Mouse (Mus musculus) hindbrain, embryonic 15.5 days (tissue): Measurements from ENCODE around the gene Tecpr2. TPM values are rescaled to one million over a fixed set of nuclear protein-coding genes. Genes with fewer than 3 reads are reported as not detected.

Experiments
- ATAC-seq: fragments of 200-750 bp; cut with Nextera tagmentation; 2 replicates; pipeline ENCODE4 v1.8.0; 2017; ENCODE audit warnings: low read depth, moderate number of reproducible peaks, moderate TSS enrichment; ENCODE audit not compliant: low FRiP score
- H3K27ac ChIP-seq: fragments of 300-500 bp; sonication (generic); replicated peaks from 2 replicates; pipeline ENCODE4 v1.5.1; 2015; ENCODE audit warnings: mild to moderate bottlenecking, inconsistent platforms
- H3K27me3 ChIP-seq: fragments of 300-500 bp; sonication (generic); 2 replicates; pipeline ENCODE4 v1.6.1; 2015; ENCODE audit warnings: control low read depth, inconsistent platforms
- H3K36me3 ChIP-seq: fragments of 300-500 bp; sonication (generic); 2 replicates; pipeline ENCODE4 v1.6.1; 2015; ENCODE audit warnings: control low read depth, inconsistent platforms
- H3K4me1 ChIP-seq: fragments of 300-500 bp; sonication (generic); replicated peaks from 2 replicates; pipeline ENCODE4 v1.6.1; 2015; ENCODE audit warnings: control low read depth, inconsistent platforms
- H3K4me2 ChIP-seq: fragments of 300-500 bp; sonication (generic); 2 replicates; pipeline ENCODE4 v1.6.1; 2015; ENCODE audit warnings: moderate library complexity, mild to moderate bottlenecking, inconsistent platforms
- H3K4me3 ChIP-seq: fragments of 300-500 bp; sonication (generic); 2 replicates; pipeline ENCODE4 v1.5.1; 2015; ENCODE audit warnings: mild to moderate bottlenecking, inconsistent platforms
- H3K9ac ChIP-seq: fragments of 300-500 bp; sonication (generic); 2 replicates; pipeline ENCODE4 v1.6.1; 2015; ENCODE audit warnings: inconsistent platforms
- H3K9me3 ChIP-seq: fragments of 300-500 bp; sonication (generic); 2 replicates; pipeline ENCODE4 v1.6.1; 2016; ENCODE audit warnings: control low read depth, inconsistent platforms
- WGBS: fragments of 180-500 bp; shearing (Covaris S2); methylation state at CpG from one replicate; pipeline ENCODE4 v1.1.7; 2015; 5-methylcytosine and 5-hydroxymethylcytosine counted together
- polyA plus RNA-seq: library from polyadenylated mRNA; unstranded; fragments of >200 nt; fragmentation: Nextera tagmentation; extraction: Ambion mirVana; gene quantifications from 2 replicates; pipeline ENCODE4 v1.2.1, GENCODE M21; 2015

Gene Tecpr2
- polyA plus RNA-seq, 1 experiment from 2014 or later: 7.3 TPM

DNA sequence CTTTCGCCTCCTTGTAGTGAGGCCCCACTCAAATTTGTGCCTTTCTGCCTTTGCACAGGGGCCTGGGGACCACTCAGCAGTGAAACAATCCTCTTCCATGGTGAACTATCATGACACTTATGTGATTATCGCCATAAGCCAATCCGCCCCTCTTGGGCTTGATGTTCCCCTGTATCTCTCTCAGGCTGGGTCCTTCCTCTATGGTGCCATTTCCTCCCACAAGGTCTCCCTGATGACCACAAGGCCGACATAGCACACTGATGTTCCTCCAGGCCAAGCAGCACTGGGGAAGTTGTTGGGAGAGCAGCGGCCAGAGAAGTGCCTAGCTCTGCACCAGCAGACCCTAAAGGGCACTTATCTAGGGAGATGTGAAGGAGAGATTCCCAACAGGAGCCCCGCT lies 85.7 kb downstream of the Tecpr2 start:
- Histone ChIP-seq H3K36me3 (peaks cover 18% of the 10 kb centered on the region; the same call in 1 of the 2 replicates), H3K27ac (no peak overlapping the region), H3K9me3 (no peaks in the 10 kb centered on the region), H3K4me2 (no peak overlapping the region), H3K9ac (no peak overlapping the region), H3K4me1 (peaks cover 14% of the 10 kb centered on the region), H3K4me3 (no peak overlapping the region), H3K27me3 (no peaks in the 10 kb centered on the region)
- WGBS: 92% methylated on average over 6 of the region's 6 CpGs
- ATAC-seq: no peak

DNA sequence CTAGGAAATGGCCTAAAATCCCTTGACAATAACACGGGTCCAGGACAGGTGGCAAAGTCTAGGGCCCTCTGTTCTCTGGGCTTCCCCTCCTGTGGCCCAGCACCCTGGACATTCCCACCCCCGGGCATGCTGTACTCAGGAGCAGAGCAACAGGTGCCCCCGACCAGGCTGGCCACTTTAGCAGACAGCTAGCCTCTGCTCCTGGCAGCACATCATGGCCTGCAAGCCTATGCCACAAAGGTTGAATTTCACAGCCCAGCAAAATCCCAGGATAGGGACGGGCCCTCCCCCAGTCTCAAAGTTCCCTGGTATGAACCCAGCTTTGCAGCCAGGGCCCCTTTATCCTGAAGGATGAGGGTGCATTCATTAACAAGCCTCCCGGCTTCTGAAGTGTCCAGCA lies 86.3 kb downstream of the Tecpr2 start:
- Histone ChIP-seq H3K4me3 (no peak overlapping the region), H3K4me2 (no peak overlapping the region), H3K4me1 (peaks cover 14% of the 10 kb centered on the region), H3K36me3 (peaks cover 16% of the 10 kb centered on the region; the same call in 1 of the 2 replicates), H3K9ac (no peak overlapping the region), H3K9me3 (no peaks in the 10 kb centered on the region), H3K27me3 (no peaks in the 10 kb centered on the region), H3K27ac (no peak overlapping the region)
- no peak for ATAC-seq
- WGBS: 89% methylated on average over 5 of the region's 5 CpGs

DNA sequence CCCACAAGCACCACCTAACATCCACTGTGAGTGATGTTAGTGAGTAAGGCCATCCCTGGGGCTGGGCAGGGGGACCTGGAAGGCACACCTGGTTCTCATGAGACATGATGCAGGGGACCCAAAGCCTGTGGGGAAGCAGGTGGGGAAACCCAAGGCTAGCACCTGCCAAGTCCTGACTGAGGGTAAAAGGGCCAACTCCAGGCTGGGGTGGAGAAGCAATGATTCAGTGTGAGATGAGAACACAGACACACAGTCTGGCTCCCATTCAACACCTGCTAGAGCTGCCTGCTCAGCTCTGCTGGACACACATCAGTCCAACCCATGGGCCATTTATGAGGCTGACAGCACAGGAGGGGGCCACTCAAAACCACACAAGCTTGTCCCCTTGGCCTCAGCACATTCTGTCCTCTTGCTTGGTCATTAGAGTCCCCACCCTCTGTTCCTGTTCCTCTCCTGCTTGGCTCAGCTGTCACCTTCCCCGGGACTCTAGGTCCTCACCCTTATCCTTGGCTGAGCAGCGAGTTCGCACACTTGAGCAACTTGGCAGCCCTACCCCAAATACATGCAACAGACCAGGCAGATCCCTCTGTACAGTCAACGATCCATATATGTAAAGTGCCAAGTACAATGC lies 86.9 kb downstream of the Tecpr2 start:
- 93% methylated on average over 4 of the region's 4 CpGs for WGBS
- Histone ChIP-seq H3K27me3 (no peaks in the 10 kb centered on the region), H3K4me2 (no peak overlapping the region), H3K27ac (no peak overlapping the region), H3K4me3 (no peak overlapping the region), H3K9me3 (no peaks in the 10 kb centered on the region), H3K9ac (no peak overlapping the region), H3K4me1 (peaks cover 14% of the 10 kb centered on the region), H3K36me3 (peaks cover 16% of the 10 kb centered on the region; the same call in 1 of the 2 replicates)
- no peak for ATAC-seq

DNA sequence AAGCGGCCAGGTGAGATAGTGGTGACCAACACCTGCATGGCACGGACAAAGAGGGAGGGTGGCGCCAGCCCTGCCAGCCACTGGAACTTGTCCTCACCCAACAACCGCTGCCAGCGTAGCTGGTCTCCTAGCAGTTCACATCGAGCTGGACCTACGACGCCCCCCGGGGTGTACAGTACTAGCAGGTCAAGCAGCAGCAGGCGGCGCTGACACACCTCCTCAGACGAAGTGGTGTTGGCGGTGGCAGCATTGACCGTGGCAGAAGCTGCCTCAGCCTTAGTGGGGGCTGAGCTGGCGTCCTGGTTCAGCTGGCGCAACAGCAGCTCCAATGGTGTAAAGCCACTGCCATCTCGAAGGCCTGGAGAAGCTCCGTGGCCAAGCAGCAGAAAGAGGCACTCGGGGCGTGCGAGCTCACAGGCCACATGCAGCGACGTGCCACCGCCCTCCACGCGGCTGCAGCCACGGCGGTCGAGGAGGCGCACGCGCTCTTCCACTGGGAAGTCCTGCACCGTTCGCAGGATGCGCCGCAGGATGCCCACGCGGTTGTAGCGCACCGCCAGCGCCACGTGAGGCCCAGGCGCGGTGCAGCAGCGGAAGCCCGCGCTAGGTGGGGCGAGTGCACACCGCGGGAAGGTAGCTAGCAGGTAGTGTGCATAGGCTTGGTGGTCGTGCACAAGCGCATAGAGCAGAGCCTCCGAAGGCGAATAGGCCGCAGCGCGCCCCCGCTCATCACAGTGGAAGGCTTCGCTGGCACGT lies 87.7 kb downstream of the Tecpr2 start:
- H3K4me3 ChIP-seq: no peak overlapping the region
- no peak for ATAC-seq
- no peak overlapping the region for H3K4me2 ChIP-seq
- WGBS: 94% methylated on average over 60 of the region's 60 CpGs
- no peak overlapping the region for H3K27ac ChIP-seq
- no peak overlapping the region for H3K9ac ChIP-seq
- H3K36me3 ChIP-seq: peaks cover 16% of the 10 kb centered on the region; the same call in 1 of the 2 replicates
- peaks cover 14% of the 10 kb centered on the region for H3K4me1 ChIP-seq
- H3K9me3 ChIP-seq: no peaks in the 10 kb centered on the region
- H3K27me3 ChIP-seq: no peaks in the 10 kb centered on the region

DNA sequence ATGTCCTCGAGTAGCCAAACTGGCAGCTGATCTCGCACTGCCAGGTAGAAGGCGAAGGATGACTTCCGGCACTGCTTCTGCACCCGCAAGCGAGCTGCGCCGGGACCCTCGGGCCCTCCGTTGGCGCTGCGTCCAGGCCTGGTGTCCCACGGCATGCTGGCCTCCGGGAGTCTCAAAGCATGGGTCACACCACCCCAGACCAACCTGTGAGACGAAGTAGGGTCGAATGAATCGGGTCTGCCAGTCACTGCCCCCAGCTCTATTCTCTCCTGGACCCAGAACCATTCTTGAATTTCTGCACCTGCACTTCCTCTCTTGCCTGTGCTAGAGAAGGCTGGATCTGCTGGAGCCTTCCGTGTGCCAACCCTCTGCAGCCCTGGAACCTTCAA lies 88.3 kb downstream of the Tecpr2 start:
- Histone ChIP-seq H3K9me3 (no peaks in the 10 kb centered on the region), H3K9ac (no peak overlapping the region), H3K4me2 (peak overlapping the region; percentile 90; the same call in 1 of the 2 replicates), H3K27me3 (no peaks in the 10 kb centered on the region), H3K4me3 (no peak overlapping the region; the same call in 1 of the 2 replicates), H3K36me3 (peaks cover 16% of the 10 kb centered on the region; the same call in 1 of the 2 replicates), H3K4me1 (peaks cover 14% of the 10 kb centered on the region), H3K27ac (no peak overlapping the region)
- ATAC-seq: no peak
- WGBS: 98% methylated on average over 18 of the region's 18 CpGs

DNA sequence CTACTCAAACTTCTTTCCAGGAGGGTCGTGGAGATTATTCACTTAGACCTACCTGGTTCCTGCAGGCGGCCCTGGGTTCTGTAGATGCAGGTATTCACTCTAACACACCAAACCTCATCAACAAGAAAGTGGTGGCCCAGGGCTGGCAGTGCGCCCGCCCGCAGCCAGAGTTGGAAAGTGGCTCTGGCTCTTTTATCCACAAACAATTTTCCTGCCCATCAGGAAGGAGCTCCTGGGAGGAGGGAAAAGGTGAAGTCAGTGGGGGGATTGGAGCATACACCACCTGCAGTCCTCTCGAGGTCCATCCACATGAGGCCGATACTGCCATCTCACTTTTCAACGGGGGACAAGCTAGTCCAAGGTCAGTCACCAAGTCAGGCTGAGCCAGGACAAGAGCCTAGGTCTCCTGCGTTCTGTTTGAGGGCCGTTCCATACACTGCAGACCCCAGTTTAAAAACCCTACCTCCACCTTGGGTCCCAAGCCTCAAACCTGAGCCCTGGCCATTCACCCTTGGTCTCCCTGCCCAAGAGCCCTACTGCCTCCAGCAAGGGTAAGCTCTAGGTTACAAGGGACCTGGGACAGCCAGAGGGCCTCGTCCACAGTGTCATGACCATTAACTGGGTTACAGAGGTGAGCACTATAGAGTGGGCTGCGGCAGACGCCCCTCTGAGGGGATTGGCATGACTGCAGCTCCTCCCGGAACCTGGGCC lies 89.0 kb downstream of the Tecpr2 start:
- Histone ChIP-seq H3K36me3 (peaks cover 12% of the 10 kb centered on the region; the same call in 1 of the 2 replicates), H3K4me2 (peak overlapping the region; percentile 90), H3K9me3 (no peaks in the 10 kb centered on the region), H3K27ac (peak overlapping the region; percentile 70; the same call in 1 of the 2 replicates), H3K4me3 (peak overlapping the region; percentile 86), H3K4me1 (peaks cover 14% of the 10 kb centered on the region), H3K9ac (peak overlapping the region; percentile 79), H3K27me3 (no peaks in the 10 kb centered on the region)
- no peak; the same call in 1 of the 2 replicates for ATAC-seq
- 42% methylated on average over 14 of the region's 14 CpGs for WGBS

DNA sequence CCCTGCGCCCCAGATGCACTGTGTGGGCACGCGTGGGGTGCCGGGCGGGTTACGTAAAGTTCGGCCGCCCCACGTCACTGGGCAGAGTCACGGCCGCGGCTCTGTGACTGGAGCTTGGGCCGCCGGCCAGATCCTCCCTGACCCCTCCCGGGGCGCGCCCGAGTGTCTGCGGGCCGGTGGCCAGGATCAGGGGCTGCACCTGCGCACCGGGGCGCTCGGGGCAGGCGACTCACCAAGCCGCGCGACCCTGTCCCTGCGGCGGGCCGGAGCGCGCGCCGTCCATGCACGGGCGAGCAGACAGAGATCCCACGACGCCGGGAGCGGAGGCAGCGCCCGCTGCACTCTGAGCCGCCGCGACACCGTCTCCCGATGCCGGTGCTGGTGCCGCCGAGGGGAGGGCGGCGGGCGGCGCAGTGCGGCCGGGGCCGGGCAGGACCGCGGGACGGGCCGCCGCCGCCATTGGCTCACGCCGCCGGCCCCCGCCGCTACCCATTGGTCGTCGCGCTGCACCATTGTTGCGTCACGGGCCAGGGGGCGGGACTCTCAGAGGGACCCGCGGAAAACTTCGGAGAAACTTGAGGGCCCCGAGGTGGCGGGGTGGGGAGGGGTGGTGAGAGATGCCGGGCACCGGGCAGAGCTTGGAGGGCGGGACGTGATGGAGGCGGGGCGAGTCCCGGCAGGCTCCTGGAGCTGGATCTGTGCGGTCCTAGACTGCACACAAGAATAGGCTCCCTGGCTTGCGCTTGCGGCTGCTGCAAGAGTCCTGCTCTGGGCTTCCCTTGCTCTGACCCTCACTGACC lies 89.7 kb downstream of the Tecpr2 start, which contains the start of gene Ankrd9:
TSS of gene Ankrd9 (minus strand) at position 434 of the 800 bp plus-strand sequence.
- peak within 1 kb of the TSS; percentile 90 for H3K4me2 ChIP-seq
- peak within 1 kb of the TSS; percentile 86 for H3K4me3 ChIP-seq
- peak within 1 kb of the TSS; percentile 70; the same call in 1 of the 2 replicates for H3K27ac ChIP-seq
- no peaks in the 10 kb centered on the region for H3K27me3 ChIP-seq
- no peaks in the 10 kb centered on the region for H3K9me3 ChIP-seq
- H3K9ac ChIP-seq: peak within 1 kb of the TSS; percentile 79
- WGBS: under 1% methylated on average over 71 of the region's 90 CpGs
- ATAC-seq: peak; percentile 96
- peaks cover 10% of the 10 kb centered on the region; the same call in 1 of the 2 replicates for H3K36me3 ChIP-seq
- peaks cover 14% of the 10 kb centered on the region for H3K4me1 ChIP-seq

DNA sequence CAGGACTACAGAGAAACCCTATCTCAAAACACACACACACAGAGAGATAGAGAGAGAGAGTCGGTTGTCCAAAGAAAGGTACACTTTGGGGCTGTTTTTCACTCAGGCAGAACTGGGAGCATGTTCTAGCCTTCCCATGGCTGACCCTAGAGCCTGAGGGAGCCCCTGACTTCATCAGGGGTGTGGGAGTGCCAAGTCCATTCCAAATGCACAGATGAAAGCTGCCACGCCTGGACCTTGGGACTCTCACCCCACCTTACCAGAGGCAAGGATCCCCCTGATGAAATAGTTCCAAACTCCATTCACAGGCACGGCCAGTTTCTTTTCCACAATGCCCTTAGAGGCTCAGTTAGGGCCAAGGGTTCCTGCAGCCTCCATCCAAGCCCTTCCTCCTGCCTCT lies 90.7 kb downstream of the Tecpr2 start:
- Histone ChIP-seq H3K4me1 (peaks cover 14% of the 10 kb centered on the region), H3K36me3 (peaks cover 5% of the 10 kb centered on the region; the same call in 1 of the 2 replicates), H3K27ac (no peak overlapping the region), H3K4me3 (no peak overlapping the region), H3K4me2 (peak overlapping the region; percentile 90; the same call in 1 of the 2 replicates), H3K9me3 (no peaks in the 10 kb centered on the region), H3K9ac (no peak overlapping the region), H3K27me3 (no peaks in the 10 kb centered on the region)
- 86% methylated on average over 3 of the region's 3 CpGs for WGBS
- ATAC-seq: no peak

DNA sequence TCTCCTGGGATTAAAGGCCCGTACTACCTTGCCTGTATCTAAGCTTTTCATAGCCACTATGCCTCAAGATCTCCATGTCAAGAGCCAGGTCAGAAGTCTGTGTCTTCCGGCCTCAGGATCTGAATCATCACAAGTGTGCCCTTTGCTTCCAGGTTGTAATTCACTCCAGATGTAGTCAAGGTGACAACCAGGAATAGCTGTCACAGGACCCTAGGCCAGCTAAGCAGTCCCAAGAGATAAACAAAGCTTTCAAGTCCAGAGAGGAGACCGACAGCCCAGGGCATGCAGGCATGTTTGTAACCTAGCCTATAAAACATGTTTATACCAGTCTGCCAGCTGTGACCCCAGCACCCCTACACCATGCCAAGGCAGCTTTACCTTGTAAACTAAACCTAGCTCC lies 92.7 kb downstream of the Tecpr2 start:
- H3K27me3 ChIP-seq: no peaks in the 10 kb centered on the region
- no peak for ATAC-seq

DNA sequence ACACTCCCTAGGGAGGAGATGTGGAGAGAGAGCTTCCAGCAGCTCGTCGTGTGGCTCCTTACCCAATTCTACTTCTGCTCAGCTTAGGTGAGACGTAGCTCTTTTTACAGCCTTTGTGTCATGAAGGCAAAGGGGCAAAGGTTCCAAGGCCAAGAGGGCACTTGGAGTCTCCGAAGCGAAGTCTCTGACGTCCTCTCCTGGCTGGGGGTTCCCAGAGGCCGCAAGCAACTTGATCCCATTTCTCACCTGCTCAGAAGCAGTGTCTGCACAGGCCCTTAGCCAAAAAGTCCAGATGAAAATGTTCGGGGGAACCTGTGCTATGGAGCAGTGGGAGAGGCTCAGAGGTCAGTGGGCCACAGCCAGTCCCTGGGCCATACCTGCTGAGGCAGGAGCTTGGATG lies 94.0 kb downstream of the Tecpr2 start:
- ATAC-seq: no peak
- 87% methylated on average over 8 of the region's 8 CpGs for WGBS

More for the DNA sequence above, 92.7 kb downstream of the Tecpr2 start:
- Histone ChIP-seq H3K9ac (no peak overlapping the region), H3K36me3 (peaks cover 3% of the 10 kb centered on the region; the same call in 1 of the 2 replicates), H3K4me1 (peaks cover 14% of the 10 kb centered on the region), H3K4me3 (no peak overlapping the region), H3K9me3 (no peaks in the 10 kb centered on the region), H3K4me2 (no peak overlapping the region), H3K27ac (no peak overlapping the region)
- WGBS: 92% methylated on average over 3 of the region's 3 CpGs

DNA sequence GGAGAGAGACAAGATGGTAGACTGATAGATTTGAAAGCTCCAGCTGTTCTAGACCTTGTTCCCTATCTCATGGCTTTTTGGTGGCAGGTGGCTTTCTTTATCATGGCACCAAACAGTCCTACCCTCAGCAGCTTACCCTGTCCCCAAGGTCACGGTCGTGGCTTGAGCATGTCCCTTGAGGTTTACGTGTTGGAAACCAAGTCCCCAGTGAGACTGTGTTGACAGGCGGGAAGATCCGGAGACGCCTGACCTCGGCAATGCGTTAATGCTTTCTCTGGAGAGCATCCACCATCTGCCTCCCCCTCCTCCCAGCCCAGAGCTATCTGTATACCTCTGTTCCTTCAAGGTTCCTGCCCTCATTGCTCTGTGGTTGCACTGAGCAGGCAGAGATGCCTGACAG lies 94.7 kb downstream of the Tecpr2 start:
- no peak overlapping the region for H3K9ac ChIP-seq
- H3K36me3 ChIP-seq: no peaks in the 10 kb centered on the region
- H3K27me3 ChIP-seq: no peaks in the 10 kb centered on the region
- H3K4me3 ChIP-seq: no peak overlapping the region
- H3K4me1 ChIP-seq: peaks cover 5% of the 10 kb centered on the region
- 81% methylated on average over 8 of the region's 8 CpGs for WGBS
- no peak overlapping the region for H3K4me2 ChIP-seq
- no peak for ATAC-seq
- no peak overlapping the region for H3K27ac ChIP-seq
- no peaks in the 10 kb centered on the region for H3K9me3 ChIP-seq

More for the DNA sequence above, 94.0 kb downstream of the Tecpr2 start:
- Histone ChIP-seq H3K9me3 (no peaks in the 10 kb centered on the region), H3K27ac (no peak overlapping the region), H3K9ac (no peak overlapping the region), H3K36me3 (no peaks in the 10 kb centered on the region), H3K4me2 (no peak overlapping the region), H3K4me3 (no peak overlapping the region), H3K27me3 (no peaks in the 10 kb centered on the region), H3K4me1 (peaks cover 8% of the 10 kb centered on the region)
